Mouse (Mus musculus) right cerebral cortex, adult 2 months (tissue): Measurements from ENCODE around the gene Tmem50a.
"Not testable (repeated sequence)": the region's sequence is repeated elsewhere in the genome, so short reads cannot be mapped to it uniquely, and the experiment has no call there.

ENCODE experiments used
- DNase-seq, 2 experiments: peaks; one replicate each; pipeline ENCODE4 v3.0.0; 2021 to 2022; ENCODE audit warnings: low spot score in 2 of 2

Tmem50a gene

GRCm38 (mm10) chr4:134923258-134924018 is 8.6 kb upstream of the Tmem50a start, which contains the start of gene Rsrp1:
Gene Rsrp1, plus strand, starts transcription at chr4:134923592.
- DNase-seq = peak; percentile 97 to 98

DNA sequence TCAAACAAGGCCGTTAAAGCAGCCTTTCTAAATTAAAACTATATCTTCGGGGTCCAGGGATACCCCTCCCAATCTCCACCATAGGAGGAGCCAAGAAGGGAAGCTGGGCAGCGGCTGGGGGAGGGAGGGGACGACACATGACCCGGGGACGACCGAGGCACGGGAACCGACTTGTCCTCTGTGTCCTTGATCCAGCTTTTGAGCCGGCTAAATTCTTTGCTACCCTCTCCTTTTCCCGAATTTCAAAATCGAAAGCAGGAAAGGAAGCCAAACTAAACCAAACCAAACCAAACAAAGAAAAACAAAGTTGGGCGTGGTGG is 8.1 kb upstream of the Tmem50a start:
- no peak for DNase-seq

DNA sequence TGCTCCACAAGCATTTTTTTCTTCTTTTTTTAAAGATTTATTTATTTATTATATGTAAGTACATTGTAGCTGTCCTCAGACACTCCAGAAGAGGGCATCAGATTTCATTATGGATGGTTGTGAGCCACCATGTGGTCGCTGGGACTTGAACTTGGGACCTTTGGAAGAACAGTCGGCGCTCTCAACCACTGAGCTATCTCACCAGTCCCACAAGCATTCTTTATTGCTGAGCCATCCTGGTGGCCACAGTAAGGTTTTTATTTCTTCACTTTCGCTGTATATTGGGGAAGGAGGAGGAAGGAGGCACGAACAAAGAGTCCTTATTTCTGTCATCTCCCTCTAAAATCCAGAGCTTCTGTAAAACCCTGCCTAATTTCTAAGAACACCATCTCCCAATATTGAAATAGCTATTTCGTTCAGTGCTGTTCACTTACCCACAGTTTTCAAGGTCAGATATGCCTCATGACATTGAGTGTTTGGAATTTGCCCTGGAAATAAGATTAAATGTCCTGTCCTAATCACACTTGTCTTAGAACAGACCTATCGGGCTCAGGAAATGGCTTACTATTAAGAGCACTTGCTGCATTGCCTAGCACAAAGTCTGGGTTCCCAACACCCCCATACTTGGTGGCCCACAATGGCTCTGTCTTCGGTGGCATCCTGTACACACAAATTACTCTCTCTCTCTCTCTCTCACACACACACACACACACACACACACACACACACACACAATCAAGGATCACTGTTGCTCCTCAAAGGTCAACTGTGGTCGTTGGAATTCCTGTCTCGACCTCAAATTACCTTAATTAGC is 7.5 kb upstream of the Tmem50a start:
- no peak for DNase-seq

- no peak for DNase-seq
Observed at GRCm38 (mm10) chr4:134921703-134922102, 6.9 kb upstream of the Tmem50a start.

GRCm38 (mm10) chr4:134920631-134921030 is 5.8 kb upstream of the Tmem50a start:
- no peak for DNase-seq

DNA sequence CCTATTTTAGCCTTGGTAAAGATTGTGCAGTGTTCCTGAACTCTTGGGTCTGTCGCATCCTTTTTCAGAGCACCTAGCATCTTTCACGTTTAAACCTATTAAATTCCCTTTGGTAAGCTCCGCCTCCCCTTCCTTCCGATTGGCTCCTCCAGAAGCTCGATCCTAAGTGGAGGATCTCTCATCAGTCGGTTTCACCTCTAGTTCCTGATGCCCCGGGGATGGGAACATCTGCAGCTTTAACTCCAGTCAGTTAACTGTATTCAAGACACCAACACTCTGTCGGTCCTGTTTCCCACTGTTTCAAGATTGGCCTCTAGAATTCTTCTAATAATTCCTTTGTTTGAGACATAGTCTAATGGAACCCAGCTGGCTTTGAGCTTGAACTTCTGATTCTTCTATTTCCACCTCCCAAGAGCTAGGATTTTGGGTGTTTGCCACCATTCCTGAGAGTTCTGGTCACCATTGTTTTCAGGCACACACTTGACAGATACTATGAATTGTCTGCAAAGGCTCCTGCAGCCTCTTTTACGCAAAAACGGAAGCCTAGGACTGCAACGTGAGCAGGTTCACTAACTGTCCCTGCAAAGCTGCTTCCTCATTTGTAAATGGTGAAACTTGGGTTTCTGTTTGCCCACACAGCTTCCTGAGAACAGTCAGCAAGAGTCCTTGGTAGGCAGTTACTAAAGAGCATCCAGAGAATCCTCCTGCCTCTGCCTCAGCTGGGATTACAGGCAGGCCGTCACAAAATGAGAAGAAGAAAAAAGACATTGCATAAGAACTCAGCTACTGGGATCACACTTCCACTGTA is 5.1 kb upstream of the Tmem50a start:
- no peak for DNase-seq

- DNase-seq = no peak
Observed at GRCm38 (mm10) chr4:134918381-134918780, 3.6 kb upstream of the Tmem50a start.

DNA sequence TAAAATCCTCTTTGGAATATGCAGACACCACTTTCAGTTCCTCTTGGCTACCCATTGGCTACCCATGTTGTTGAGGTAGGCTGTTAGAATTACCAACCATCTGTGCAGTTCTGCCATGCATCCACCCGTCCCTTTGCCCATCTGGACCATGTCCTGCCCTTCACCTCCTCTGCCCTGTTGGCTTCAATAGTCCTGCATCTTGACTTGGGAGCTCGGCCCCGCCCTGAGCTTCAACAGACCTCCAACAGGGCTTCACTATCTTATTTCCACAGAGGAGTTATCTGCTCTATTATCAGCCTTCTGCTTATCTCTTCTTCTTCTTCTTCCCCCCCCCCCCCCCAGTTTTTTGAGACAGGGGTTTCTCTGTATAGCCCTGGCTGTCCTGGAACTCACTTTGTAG is 2.4 kb upstream of the Tmem50a start:
- no peak for DNase-seq

DNA sequence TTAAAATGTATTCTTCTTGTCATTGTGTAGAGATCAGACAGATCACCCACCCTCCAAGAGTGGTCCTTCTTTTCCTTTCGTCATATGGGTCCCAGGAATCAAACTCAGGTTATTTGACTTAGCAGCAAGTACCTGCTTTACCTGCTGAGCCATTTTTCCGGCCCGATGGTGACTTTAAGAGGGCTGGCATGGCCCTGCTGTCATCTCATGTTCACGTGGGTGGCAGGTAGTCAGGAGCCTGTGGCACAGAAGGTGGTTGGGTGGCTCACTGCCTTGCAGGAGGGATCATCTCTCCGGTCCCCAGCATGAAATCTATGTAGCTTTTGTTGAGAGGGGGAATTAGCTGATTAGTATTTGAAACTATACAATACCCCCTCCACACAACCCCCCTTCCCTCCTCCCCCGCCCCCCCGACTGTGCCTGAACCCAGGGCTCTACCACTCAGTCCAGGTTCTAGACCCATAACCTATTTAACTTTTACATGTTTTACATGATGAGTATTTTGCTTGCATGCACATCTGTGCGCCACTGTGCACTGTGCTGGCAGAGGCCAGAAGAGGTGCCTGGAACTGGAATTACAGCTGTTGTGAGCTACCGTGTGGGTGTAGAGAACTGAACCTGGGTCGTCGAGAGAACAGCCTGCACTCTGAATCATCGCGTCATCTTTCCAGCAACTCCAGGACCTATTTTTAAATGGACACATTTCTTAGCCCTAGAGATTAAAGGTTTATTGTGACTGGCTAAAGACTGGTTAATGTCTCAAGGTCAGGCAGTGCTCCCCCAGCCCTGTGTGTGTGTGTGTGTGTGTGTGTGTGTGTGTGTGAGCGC is 613 bp upstream of the Tmem50a start:
- no peak for DNase-seq

GRCm38 (mm10) chr4:134914122-134914863 is 531 bp downstream of the Tmem50a start:
- DNase-seq = no peak

DNA sequence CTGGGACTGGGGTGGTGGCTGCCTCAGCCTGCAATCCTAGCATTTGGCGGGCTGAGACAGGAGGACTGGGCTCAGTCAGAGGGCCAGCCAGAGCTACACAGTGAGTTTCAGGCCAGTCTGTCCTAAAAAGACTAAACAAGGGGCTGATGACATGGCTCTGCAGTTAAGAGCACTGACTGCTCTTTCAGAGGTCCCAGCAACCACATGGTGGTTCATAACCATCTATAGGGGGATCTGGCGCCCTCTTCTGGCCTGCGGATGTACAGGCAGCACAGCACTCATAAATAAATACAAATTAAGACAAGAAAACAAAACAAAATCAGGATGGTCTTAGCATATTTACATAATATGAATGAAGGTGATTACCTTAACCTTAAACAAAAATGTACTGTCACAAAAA is 1.4 kb downstream of the Tmem50a start:
- DNase-seq = peak; percentile 51 to 74

GRCm38 (mm10) chr4:134911406-134911805 is 3.4 kb downstream of the Tmem50a start:
- not testable (repeated sequence) for DNase-seq

GRCm38 (mm10) chr4:134903046-134903445 is 11.8 kb downstream of the Tmem50a start:
- no peak for DNase-seq

DNA sequence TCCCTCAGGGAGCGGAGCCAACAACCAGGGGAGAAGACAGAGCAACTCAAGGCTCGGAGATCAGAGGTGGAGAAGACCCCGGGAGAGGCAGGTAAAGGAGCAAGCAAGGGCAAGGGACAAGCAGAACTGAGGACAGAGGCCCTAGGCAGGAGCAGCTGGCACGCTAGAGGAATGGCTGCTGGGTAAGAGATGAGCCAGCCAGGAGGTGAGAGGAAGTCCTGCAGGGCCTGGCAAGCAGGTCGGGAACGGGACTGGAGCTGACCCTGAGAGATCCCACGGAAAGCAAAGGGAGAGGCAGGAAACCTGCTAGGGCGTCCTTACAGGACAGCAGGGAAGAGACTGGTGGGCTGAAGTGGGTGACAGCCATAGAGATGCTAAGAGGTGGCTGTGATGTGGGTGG is 13.7 kb downstream of the Tmem50a start:
- DNase-seq = no peak

DNA sequence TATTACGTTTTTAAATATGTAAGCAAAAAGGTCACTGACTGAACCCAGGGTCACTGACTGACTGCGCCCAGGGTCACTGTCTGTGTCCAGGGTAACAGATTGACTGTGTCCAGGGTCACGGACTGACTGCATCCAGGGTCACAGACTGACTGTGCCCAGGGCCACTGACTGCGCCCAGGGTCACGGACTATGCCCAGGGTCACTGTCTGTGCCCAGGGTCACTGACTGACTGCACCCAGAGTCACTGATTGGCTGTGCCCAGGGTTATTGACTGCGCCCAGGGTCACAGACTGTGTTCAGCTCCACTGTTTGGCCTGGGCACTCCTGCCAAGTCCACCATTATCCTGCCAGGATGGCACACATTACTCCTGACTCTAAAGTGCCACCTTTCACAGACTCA is 17.6 kb downstream of the Tmem50a start:
- DNase-seq = no peak

DNA sequence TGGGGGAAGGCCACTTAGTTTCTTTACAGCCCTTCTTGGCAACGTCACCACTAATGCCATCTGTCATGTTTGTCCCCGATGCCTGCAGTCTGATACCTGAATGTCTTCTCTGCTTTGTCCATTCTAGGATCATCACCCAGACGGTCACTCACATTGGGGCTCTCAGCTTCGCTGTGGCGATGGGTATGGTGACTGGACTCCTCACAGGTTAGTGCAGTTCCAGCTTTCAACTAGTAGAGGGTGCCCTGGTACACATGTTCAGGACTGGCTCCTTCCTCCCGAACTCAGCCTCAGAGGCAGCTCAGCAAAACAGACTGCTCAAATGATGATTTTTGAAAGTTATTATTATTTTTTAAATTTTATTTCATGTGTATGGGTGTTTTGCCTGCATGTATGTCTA is 22.7 kb downstream of the Tmem50a start:
- peak; percentile 69 to 72 for DNase-seq

- no peak for DNase-seq
Observed at GRCm38 (mm10) chr4:134884364-134884763, 30.5 kb downstream of the Tmem50a start.

GRCm38 (mm10) chr4:134883808-134884207 is 31.0 kb downstream of the Tmem50a start:
- no peak for DNase-seq

- DNase-seq = no peak
Observed at GRCm38 (mm10) chr4:134883266-134883665, 31.6 kb downstream of the Tmem50a start.

DNA sequence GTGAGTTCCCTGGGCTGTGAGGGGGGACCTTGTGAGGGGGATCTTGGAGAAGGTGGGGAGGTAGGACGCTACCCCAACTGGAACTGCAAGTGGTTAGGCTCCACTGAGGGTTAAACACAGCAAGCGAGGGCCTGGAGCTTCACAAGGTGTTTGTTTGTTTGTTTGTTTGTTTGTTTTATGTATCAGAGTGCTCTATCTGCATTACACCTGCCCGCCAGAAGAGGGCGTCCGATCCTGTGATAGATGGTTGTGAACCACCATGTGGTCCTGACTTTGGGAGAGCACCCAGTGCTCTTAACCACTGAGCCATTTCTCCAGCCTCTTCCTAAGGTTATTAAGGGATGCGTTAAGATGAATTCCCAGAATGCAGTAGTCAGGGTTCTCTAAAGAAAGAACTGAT is 34.8 kb downstream of the Tmem50a start:
- DNase-seq = no peak
